In genomic region chr19:15910987-15911386, GRCm38 (mm10) we compare ENCODE assay signal across 15 mouse cellular contexts. TPM values are rescaled to one million over a fixed set of nuclear protein-coding genes. Genes with fewer than 3 reads are reported as not detected.
DNase-seq lines count a peak whose midpoint lies in the region; ATAC-seq lines count a peak whose summit lies in the region.
"Had no signal": no experiment of that assay in that cellular context is flagged by ENCODE, and none has a peak within 500 bp of the region (broad histone marks: within the 10 kb centered on the region; RNA-seq: fewer than 3 reads in every experiment).

No protein-coding gene starts in this region.

- no peak overlapping the region for H3K4me3 ChIP-seq in heart, embryonic 12.5 days
- no peak overlapping the region for H3K4me3 ChIP-seq in liver, embryonic 16.5 days (ENCODE audit: low read depth, low read length)
- no peak overlapping the region for H3K4me3 ChIP-seq in liver, embryonic 11.5 days (ENCODE audit: low read depth, low read length)
- H3K4me3 ChIP-seq: intestine, embryonic 15.5 days; limb, embryonic 12.5 days; midbrain, embryonic 13.5 days had no signal

- H3K9ac ChIP-seq in heart, embryonic 12.5 days: no peak overlapping the region
- no peak overlapping the region for H3K9ac ChIP-seq in liver, embryonic 16.5 days (ENCODE audit: low read depth, low read length)
- H3K9ac ChIP-seq in liver, embryonic 11.5 days (ENCODE audit: low read depth, low read length): no peak overlapping the region
- H3K9ac ChIP-seq: intestine, embryonic 15.5 days; limb, embryonic 12.5 days; midbrain, embryonic 13.5 days had no signal

- H3K4me2 ChIP-seq in heart, embryonic 12.5 days: no peak overlapping the region
- no peak overlapping the region for H3K4me2 ChIP-seq in liver, embryonic 16.5 days (ENCODE audit: low read depth, low read length)
- H3K4me2 ChIP-seq in liver, embryonic 11.5 days: no peak overlapping the region
- H3K4me2 ChIP-seq: intestine, embryonic 15.5 days; limb, embryonic 12.5 days; midbrain, embryonic 13.5 days had no signal

- no peaks in the 10 kb centered on the region for H3K27me3 ChIP-seq in heart, embryonic 12.5 days (replicated peaks)
- H3K27me3 ChIP-seq in liver, embryonic 16.5 days (ENCODE audit: control insufficient read depth, insufficient read depth, low read depth, low read length): no peaks in the 10 kb centered on the region
- no peaks in the 10 kb centered on the region for H3K27me3 ChIP-seq in liver, embryonic 11.5 days (replicated peaks; ENCODE audit: control insufficient read depth, insufficient read depth, low read length)
- H3K27me3 ChIP-seq: intestine, embryonic 15.5 days; limb, embryonic 12.5 days; midbrain, embryonic 13.5 days had no signal

- no peak for ATAC-seq in heart, embryonic 12.5 days (ENCODE audit: insufficient number of reproducible peaks, low FRiP score)
- peak; percentile 25; the same call in 1 of the 2 replicates for ATAC-seq in liver, embryonic 16.5 days (ENCODE audit: low read depth)
- ATAC-seq in liver, embryonic 11.5 days (replicated peaks; ENCODE audit: low FRiP score): no peak
- ATAC-seq: intestine, embryonic 15.5 days; midbrain, embryonic 13.5 days had no signal

- 60% methylated on average over 3 of the region's 3 CpGs for WGBS in heart, embryonic 12.5 days
- 49% methylated on average over 3 of the region's 3 CpGs for WGBS in liver, embryonic 16.5 days (ENCODE audit: insufficient replicate concordance)
- 80% methylated on average over 3 of the region's 3 CpGs for WGBS in liver, embryonic 11.5 days

- H3K27ac ChIP-seq in heart, embryonic 12.5 days (ENCODE audit: poor library complexity, severe bottlenecking): no peak overlapping the region
- H3K27ac ChIP-seq in liver, embryonic 16.5 days (ENCODE audit: low read length): no peak overlapping the region
- no peak overlapping the region for H3K27ac ChIP-seq in liver, embryonic 11.5 days (ENCODE audit: low read depth, low read length)
- H3K27ac ChIP-seq: intestine, embryonic 15.5 days; limb, embryonic 12.5 days; midbrain, embryonic 13.5 days; stomach, postnatal 0 days had no signal

- no peaks in the 10 kb centered on the region for H3K4me1 ChIP-seq in heart, embryonic 12.5 days (replicated peaks)
- H3K4me1 ChIP-seq in liver, embryonic 16.5 days (ENCODE audit: control insufficient read depth, low read depth, low read length): no peaks in the 10 kb centered on the region; the same call in 1 of the 2 replicates
- H3K4me1 ChIP-seq in liver, embryonic 11.5 days (replicated peaks; ENCODE audit: control insufficient read depth, insufficient read depth, low read length): no peaks in the 10 kb centered on the region
- H3K4me1 ChIP-seq: intestine, embryonic 15.5 days; limb, embryonic 12.5 days; midbrain, embryonic 13.5 days had no signal

- peak; percentile 95 for DNase-seq in heart, adult 11 months
- DNase-seq in liver, embryonic 11.5 days (ENCODE audit: low spot score): no peak
- DNase-seq in adipocyte (ENCODE audit: low spot score): peak; percentile 76
- peak; percentile 40 to 53 for DNase-seq in heart, postnatal 36 days
- no peak for DNase-seq in thymus, postnatal 0 days (ENCODE audit: low spot score)
- DNase-seq in left cerebral cortex, postnatal 14 days (ENCODE audit: low spot score in 2 of 2): no peak
- DNase-seq: cerebellum, adult 8-10 months; lung, postnatal 10 days; retina, postnatal 1 day had no signal

- no peaks in the 10 kb centered on the region for H3K9me3 ChIP-seq in heart, embryonic 12.5 days (replicated peaks)
- H3K9me3 ChIP-seq in liver, embryonic 16.5 days (replicated peaks; ENCODE audit: control insufficient read depth, low read length): no peaks in the 10 kb centered on the region
- no peaks in the 10 kb centered on the region for H3K9me3 ChIP-seq in liver, embryonic 11.5 days (ENCODE audit: control insufficient read depth, low read length)
- H3K9me3 ChIP-seq: intestine, embryonic 15.5 days; limb, embryonic 12.5 days; midbrain, embryonic 13.5 days had no signal

- peaks cover 68% of the 10 kb centered on the region for H3K36me3 ChIP-seq in heart, embryonic 12.5 days
- peaks cover 59% of the 10 kb centered on the region for H3K36me3 ChIP-seq in liver, embryonic 16.5 days (ENCODE audit: control insufficient read depth, insufficient read depth)
- H3K36me3 ChIP-seq in liver, embryonic 11.5 days (ENCODE audit: control insufficient read depth, insufficient read depth, low read length): peaks cover 38% of the 10 kb centered on the region

- intact Hi-C loops in heart, postnatal 36 days (cut with DNase I): no loop called here
- intact Hi-C loops in left cerebral cortex, postnatal 14 days (cut with DNase I): no loop called here

RNA-seq across cellular contexts. Expression of gene Psat1, which starts 36.1 kb away (rescaled TPM):
- 49.8 and 53.0 TPM in 2 replicates for polyA plus RNA-seq in heart, embryonic 12.5 days (2016; fragmentation: Nextera tagmentation; extraction: Ambion mirVana)
- 256 and 258 TPM in 2 replicates for polyA plus RNA-seq in liver, embryonic 16.5 days (2015; fragmentation: Nextera tagmentation; extraction: Ambion mirVana)
- polyA plus RNA-seq in liver, embryonic 11.5 days (2014; fragmentation: Nextera tagmentation; extraction: Ambion mirVana): 264 and 315 TPM in 2 replicates
- 1 to 10 TPM; 4.2 to 6.2 TPM for total RNA-seq in heart, postnatal 36 days (2021)
- polyA plus RNA-seq in thymus, postnatal 0 days (2015; fragmentation: Nextera tagmentation; extraction: Ambion mirVana): 119 and 138 TPM in 2 replicates
- 100 to 1,000 TPM; 100 to 110 TPM for total RNA-seq in left cerebral cortex, postnatal 14 days (2021)

Comparison
In these comparisons a context has a peak if more than half of its experiments do, and no peak if none do; other contexts are left out.
1. DNase-seq: peak in heart, adult 11 months (single experiment), adipocyte (single experiment) and heart, postnatal 36 days (2 of 2); none in liver, embryonic 11.5 days (single experiment), thymus, postnatal 0 days (single experiment) and left cerebral cortex, postnatal 14 days (0 of 2).